Mouse (Mus musculus): ENCODE results near the gene Utrn.

DNA sequence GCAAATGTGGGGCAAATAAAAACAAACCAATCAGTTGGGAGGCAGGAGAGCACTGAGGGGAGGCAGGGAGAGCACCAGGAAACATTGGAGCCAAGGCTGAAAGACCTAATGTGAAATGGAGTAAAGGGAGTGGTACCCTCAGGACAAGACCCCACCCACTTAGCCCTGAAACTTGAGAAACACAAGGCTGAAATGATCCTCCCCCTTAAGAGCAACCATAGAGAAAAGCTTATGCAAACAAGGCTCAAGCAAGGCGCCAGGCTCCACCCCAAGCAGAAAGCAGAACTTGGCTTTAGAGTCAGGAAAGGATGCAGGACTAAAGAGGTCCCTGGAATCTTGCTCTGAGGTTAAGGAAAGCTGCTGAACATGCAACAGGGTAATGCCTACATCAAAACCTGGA is 290.1 kb downstream of the Utrn start:
- TF ChIP-seq CTCF (IDR thresholded peaks at IDR 0.05; ENCODE audit: extremely low read depth, insufficient read depth, insufficient read length, insufficient replicate concordance) (no peak), POLR2A (IDR thresholded peaks at IDR 0.05; ENCODE audit: low read depth, low read length) (no peak)

Data from spleen, adult 2 months (tissue).